Mouse (Mus musculus) embryonic stem cell, embryonic (primary cell): ENCODE data around the gene Rnase11.

Experiments
- CTCF ChIA-PET, 4 experiments: fragments of 300-600 bp in 2 of 4; fragments of 350-600 bp in 2 of 4; sonication (Branson Sonifier 250); formaldehyde crosslinking; loops; one replicate each; lab custom pipeline; 2022; ENCODE audit warnings: inconsistent platforms in 2 of 4; lab: Charles Lee
- POLR2A ChIA-PET, 4 experiments: fragments of 300-600 bp in 2 of 4; fragments of 350-600 bp in 2 of 4; sonication (Branson Sonifier 250); formaldehyde crosslinking; loops; one replicate each; lab custom pipeline; 2022; ENCODE audit warnings: antibody characterized with exemption in 4 of 4, inconsistent platforms in 1 of 4; lab: Charles Lee

The Rnase11 gene

DNA sequence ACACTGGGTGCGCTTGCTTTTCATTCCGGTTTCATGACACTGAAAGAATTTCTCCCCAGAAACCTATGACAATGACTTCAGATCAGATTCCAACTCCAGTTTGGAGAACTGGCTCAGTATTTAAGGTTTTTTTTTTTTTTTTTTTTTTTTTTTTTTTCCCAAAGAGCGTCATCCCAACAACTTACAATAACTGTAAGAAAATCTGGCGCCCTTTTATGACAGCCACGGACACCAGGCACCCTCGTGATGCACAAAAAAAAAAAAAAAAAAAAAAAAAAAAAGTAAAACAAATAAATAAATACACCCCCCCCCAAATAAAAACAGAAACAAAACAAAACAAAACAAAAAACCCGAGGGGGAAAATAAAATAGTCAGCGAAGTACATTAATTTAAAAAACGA, 37.8 kb upstream of the Rnase11 start:
- CTCF ChIA-PET = interaction anchor here in 1 of 4 experiments (1.7 kb wide), 1 partner anchor 10 kb away, joined by 4 read pairs; no protein-coding TSS in a partner anchor
- POLR2A ChIA-PET = interaction anchor here in 2 of 4 experiments (1.0 to 3.5 kb wide), 5 partner anchors 10 to 281 kb away, joined by 3 to 23 read pairs (median 14); partner anchors contain the start of genes Ccnb1ip1 (in 1 of the 2) and Parp2 (in 1 of the 2)

DNA sequence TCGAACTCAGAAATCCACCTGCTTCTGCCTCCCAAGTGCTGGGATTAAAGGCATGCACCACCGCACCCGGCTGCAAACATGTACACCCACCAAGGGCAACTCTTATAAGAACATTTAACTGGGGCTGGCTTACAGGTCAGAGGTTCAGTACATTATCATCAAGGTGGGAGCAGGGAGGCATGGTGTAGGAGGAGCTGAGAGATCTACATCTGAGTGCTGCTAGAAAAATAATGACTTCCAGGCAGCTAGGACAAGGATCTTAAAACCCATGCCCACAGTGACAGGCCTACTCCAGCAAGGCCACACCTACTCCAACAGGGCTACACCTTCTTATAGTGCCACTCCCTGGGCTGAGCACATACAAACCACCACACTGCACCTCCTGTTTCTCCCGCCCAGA, 35.9 kb upstream of the Rnase11 start:
- ChIA-PET CTCF (interaction anchor here in 1 of 4 experiments (0.6 kb wide), 1 partner anchor 12 kb away, joined by 3 read pairs; no protein-coding TSS in a partner anchor), POLR2A (interaction anchor here in 1 of 4 experiments (1.5 kb wide), 1 partner anchor 20 kb away, joined by 4 read pairs; no protein-coding TSS in a partner anchor)

DNA sequence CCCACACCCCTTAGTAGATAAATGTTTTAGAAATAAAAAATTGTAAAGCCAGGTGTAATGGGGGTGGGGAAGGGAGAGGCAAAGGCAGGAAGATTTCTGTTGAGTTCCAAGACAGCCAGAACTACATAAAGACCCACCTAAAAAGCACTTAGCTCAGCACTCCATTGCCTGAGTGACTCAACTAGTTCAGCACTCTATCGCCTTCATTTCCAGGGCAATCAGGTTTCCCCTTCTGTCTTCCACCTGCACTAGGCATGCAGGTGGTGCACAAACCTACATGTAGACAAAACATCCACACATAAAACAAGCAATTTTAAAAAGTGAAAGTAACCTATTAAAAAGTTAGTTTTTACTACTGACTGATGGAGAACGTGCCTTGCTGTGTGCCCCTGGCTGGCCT, 35.1 kb upstream of the Rnase11 start:
- ChIA-PET POLR2A (interaction anchor here in 1 of 4 experiments (1.5 kb wide), 1 partner anchor 19 kb away, joined by 4 read pairs; no protein-coding TSS in a partner anchor), CTCF (interaction anchor here in 1 of 4 experiments (0.5 kb wide), 1 partner anchor 188 kb away, joined by 3 read pairs; no protein-coding TSS in a partner anchor)

DNA sequence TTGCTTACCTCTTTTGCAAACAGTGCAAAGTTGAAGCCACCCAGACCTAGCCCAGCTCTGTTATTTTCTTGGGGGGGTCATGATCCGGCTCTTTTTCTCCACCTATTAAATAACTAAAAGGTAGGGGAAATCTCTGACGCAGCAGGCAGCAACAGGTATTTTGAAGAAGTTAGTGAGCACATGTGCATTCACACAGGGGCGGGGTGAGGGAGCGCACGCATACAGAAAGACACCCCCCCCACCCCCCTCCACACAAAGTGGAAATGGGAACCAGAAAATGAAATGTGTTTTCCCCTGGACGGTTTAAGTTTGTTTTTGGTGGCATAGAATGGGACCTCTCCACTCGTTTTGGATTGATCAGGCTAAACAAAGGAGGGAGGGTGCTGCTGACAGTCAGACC, 33.8 kb upstream of the Rnase11 start:
- POLR2A ChIA-PET = interaction anchor here in 3 of 4 experiments (0.5 to 1.4 kb wide), 8 partner anchors 8 to 1087 kb away, joined by 3 to 9 read pairs (median 3); partner anchors contain the start of genes Ccnb1ip1 (in 1 of the 3), Parp2 (in 1 of the 3) and Ttc5 (in 1 of the 3)
- CTCF ChIA-PET = interaction anchor here in 2 of 4 experiments (0.6 to 1.0 kb wide), 3 partner anchors 19 to 93 kb away, joined by 3 read pairs; no protein-coding TSS in a partner anchor

DNA sequence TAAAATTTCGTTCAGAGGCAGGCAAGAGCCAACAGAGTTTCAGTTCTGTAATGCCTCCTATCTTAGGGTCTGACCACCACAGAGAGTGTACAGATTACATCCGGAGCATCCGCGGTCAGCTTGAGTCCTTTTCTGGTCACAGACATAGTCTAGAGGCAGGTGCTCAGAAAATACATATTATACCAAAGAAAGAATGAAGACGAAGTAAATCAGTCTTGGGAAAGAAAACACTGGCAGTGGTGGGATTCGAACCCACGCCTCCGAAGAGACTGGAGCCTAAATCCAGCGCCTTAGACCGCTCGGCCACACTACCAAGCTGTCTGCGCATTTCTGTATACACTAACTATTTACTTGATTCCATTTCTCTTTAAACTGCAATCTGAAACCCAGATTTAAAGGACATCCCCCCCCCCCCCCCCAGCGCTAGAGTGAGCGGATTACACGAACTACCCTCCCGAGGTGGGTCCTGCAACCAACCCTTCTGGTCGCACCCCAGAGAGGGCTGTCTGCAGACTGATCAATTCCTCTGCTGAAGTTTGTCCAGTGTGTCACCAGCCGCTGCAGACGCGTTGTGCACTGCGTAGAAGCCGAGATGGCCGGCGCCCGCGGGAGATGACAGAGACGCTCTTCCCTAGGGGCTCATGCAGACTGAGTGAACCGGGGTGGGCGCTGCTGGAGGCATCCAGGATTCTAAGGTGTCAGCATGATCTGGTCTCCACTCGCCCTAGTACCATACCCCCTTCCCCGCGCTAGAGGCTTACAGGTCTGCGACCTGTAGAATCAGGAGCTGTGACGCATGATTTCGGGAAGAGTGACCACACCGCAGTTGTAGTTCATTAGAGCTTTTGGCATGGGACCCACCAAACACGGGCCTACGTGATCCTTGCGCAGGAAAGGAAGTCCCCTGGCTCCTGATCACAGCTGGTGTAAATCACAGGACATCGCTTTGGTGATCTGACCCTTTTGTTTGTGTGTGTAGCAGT, 32.9 kb upstream of the Rnase11 start:
- CTCF ChIA-PET = interaction anchor here in 3 of 4 experiments (0.6 to 1.0 kb wide), 4 partner anchors 18 to 94 kb away, joined by 3 read pairs; no protein-coding TSS in a partner anchor
- POLR2A ChIA-PET = interaction anchor here in 3 of 4 experiments (0.5 to 1.4 kb wide), 8 partner anchors 9 to 1086 kb away, joined by 3 to 9 read pairs (median 3); partner anchors contain the start of genes Ccnb1ip1 (in 1 of the 3), Parp2 (in 1 of the 3) and Ttc5 (in 1 of the 3)

DNA sequence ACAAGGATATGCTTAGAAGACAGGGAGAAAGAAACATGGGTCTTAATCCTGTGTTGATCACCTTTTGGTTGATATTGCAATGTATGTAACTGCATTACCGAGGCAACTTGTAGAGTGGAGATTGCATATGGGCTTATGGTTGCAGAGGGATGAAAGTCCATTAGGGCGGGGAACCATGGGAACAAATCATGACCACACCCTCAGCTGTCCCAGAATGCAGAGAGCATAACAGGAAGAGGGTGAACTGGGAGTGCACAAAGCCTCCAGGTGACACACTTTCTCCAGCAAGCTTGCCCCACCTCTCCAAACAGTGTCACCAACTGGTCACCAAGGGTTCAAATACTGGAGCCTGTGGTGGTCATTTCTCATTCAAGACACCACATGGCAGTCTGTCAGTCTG, 31.1 kb upstream of the Rnase11 start:
- CTCF ChIA-PET = no interaction called here
- POLR2A ChIA-PET = interaction anchor here in 1 of 4 experiments (1.1 to 1.3 kb wide), 2 partner anchors 13 to 273 kb away, joined by 4 read pairs; no protein-coding TSS in a partner anchor

DNA sequence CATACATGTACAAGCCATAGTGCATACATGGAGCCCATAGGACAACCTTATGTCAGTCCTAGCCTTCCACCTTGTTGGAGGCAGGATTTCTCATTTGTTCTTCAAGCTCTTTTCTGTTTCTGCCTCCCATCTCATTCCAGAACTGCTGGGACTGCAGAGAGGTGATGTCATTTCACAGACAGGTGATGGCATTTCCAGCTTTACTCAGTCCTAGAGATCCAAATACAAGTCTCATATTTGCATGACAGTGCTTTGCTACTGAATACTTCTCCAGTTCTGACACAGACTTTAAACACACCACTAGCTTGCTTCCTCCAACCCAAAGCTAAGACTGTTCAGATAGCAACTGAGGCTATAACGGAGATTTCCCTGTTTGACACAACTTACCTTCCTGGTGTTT, 29.2 kb upstream of the Rnase11 start:
- CTCF ChIA-PET = interaction anchor here in 1 of 4 experiments (0.7 kb wide), 1 partner anchor 54 kb away, joined by 3 read pairs; no protein-coding TSS in a partner anchor
- POLR2A ChIA-PET = interaction anchor here in 1 of 4 experiments (0.5 to 2.7 kb wide), 6 partner anchors 9 to 148 kb away, joined by 3 to 7 read pairs (median 4); partner anchors contain the start of genes Pip4p1 and Pnp

DNA sequence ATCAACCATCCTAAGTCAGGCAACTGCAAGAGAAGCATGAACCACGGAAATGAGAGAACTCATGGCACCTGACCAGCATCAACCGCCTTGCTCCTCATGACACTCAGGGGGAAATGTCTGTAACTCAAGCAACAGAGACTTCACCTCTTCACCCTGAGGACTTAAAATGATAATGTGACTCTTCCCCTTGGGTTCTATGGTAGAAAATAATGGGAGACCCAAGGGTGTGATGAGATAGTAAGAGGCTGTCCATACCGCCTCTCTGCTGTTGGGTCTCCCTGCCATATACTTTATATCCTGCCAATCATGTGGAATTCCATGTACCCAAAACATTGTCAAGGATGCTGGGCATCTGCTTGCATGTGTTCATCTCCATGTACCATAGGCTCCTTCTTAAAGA, 24.4 kb upstream of the Rnase11 start, which contains the start of gene Olfr750:
Gene Olfr750, minus strand, starts transcription at position 101 of the 400 bp plus-strand sequence.
- POLR2A ChIA-PET = no interaction called here
- CTCF ChIA-PET = no interaction called here

DNA sequence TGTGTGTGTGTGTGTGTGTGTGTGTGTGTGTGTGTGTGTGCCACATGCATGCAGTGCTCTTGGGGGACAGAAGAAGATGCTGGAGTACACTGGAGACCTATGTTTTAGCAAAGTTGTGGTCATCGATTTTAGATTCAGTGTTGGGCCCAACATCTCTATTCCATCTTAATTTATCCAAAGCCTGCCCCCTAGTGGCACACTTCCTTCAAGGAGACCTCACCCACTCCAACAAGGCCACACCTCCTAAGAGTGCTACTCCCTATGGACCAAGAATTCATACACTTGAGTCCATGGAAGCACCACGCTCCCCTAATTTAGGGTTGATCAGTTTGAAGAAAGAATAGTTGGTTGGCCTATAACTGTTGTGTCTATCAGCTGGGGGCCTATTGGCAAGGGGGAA, 19.7 kb upstream of the Rnase11 start:
- CTCF ChIA-PET = interaction anchor here in 3 of 4 experiments (0.6 to 0.7 kb wide), 7 partner anchors 8 to 683 kb away, joined by 3 to 9 read pairs (median 3); no protein-coding TSS in a partner anchor
- POLR2A ChIA-PET = interaction anchor here in 2 of 4 experiments (0.6 to 2.6 kb wide), 6 partner anchors 9 to 262 kb away, joined by 3 to 8 read pairs (median 4); partner anchors contain the start of genes Ccnb1ip1 (in 1 of the 2) and Parp2 (in 1 of the 2)

DNA sequence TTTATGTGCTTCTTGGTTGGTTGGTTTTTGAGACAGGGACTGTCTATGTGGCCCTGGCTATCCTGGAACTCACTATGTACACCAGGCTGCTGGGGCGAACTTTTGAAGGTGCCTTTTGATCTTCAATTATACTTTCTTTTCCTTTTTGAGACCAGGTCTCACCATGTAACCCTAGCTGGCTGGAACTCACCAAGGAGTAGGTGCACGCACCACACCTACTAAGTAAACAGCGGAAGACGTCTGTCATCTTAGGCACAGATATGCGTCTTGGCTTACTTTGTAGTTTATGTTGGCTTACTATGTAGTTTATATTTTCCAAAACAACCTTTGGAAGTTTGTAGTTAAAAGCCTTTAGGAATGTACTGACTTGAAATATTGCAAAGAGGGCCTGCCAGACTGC, 19.0 kb upstream of the Rnase11 start:
- POLR2A ChIA-PET = interaction anchor here in 2 of 4 experiments (0.6 to 2.6 kb wide), 5 partner anchors 20 to 131 kb away, joined by 3 to 8 read pairs (median 4); partner anchors contain the start of genes Ang (in 1 of the 2) and Rnase4 (in 1 of the 2)
- CTCF ChIA-PET = interaction anchor here in 3 of 4 experiments (0.6 to 1.1 kb wide), 9 partner anchors 9 to 682 kb away, joined by 3 to 9 read pairs (median 3); no protein-coding TSS in a partner anchor

DNA sequence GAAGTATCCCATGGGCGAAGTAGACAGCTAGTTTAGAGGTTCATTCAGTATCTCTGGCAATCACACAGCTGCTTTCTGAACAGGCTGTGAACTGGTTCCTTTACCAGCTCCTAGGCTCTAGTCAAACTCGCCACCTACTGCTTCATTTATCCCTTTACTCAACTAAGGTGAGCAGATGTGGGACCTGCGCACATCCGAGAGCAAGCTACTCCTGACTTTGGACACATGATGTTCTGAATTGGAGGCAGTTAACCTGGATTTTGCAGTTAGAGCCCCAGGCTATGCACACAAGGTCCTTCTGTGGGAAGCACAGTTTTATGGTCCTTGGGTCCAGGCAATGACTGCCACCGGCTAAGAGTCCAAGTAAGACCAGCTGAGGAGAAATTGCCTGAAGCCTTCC, 10.8 kb upstream of the Rnase11 start:
- POLR2A ChIA-PET = interaction anchor here in 2 of 4 experiments (0.5 to 2.7 kb wide), 5 partner anchors 22 to 261 kb away, joined by 3 to 10 read pairs (median 3); partner anchors contain the start of genes Pip4p1 (in 1 of the 2) and Pnp (in 1 of the 2)
- CTCF ChIA-PET = interaction anchor here in 1 of 4 experiments (0.9 to 1.8 kb wide), 2 partner anchors 33 to 156 kb away, joined by 3 to 4 read pairs; no protein-coding TSS in a partner anchor

DNA sequence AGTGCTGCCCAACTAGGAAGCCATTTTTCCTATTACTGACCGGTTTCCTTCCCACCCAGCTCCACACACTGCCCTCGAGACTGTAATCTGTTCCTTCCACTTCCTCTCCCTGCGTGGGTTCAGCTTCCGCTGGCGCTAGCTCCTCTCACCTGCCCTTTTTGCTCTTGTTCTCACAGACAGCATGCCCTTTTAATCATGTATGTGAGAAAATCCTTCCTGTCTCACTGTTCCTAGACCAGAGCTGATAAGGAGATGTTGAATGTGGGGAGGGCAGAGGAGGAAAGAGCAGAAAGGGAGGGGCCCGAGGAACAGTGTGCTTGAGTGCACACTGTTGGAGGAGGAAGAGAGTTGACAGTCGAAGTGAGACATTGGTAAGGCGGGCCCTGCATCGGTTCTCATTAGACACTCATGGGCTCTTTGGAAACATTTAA, 7.5 kb upstream of the Rnase11 start, which contains the start of gene Rnase12:
Gene Rnase12, minus strand, starts transcription at position 261 of the 431 bp plus-strand sequence.
- CTCF ChIA-PET = interaction anchor here in 2 of 4 experiments (0.6 to 1.0 kb wide), 4 partner anchors 24 to 257 kb away, joined by 3 to 8 read pairs (median 3); no protein-coding TSS in a partner anchor
- POLR2A ChIA-PET = interaction anchor here (0.5 to 1.2 kb wide), 8 partner anchors 8 to 258 kb away, joined by 3 to 5 read pairs (median 3); partner anchors contain the start of genes Pip4p1 (in 2 of the 4) and Pnp (in 2 of the 4)

DNA sequence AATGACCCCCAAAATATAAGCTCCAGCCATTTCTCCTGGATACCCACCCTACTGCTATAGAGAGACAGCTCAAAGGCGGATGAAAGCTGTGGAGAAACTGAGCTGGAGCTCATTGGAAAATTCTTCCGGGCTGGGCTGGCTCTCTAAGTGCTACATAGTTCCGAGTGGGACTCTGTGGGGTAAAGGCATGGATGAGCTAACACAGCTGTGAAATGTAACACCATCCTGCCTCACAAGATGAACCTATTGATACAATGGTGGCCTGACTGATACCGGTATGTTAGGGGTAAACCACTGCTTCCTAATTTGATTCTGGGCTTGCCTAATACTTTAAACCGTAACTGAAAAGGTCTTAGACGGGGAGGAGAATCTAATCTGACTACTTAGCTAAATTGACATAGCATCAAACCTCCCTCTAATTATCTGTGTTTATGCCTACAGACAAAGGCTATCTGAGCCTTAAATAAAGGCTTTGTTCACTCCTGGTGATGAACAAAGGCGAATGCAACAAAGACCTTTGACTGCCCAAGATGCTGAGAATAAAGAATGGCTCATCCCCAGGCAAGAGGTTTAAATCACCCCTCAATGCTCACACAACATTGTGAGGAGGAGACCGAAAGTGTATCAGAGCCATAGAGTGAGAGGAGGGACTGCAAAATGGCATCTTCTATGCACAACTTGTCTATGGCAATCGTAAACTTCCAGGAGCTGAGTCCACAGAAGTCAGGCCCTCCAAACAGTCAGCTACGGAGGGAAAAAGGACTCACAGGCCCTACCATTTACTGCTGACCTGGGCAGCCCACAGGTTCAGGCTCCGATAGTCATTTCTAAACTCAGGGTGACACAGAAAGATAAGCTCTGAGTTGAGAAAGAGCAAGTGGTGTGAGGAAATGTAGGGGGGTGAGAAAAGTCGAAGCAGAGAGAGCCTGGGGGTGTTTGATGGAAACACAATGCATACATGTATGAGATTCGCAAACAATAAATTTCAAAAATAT, 4.6 kb upstream of the Rnase11 start:
- POLR2A ChIA-PET = interaction anchor here in 3 of 4 experiments (0.7 to 1.7 kb wide), 6 partner anchors 9 to 993 kb away, joined by 3 to 10 read pairs (median 3); partner anchors contain the start of genes Pnp (in 2 of the 3) and Pip4p1 (in 1 of the 3)
- CTCF ChIA-PET = interaction anchor here in 2 of 4 experiments (1.0 to 1.1 kb wide), 3 partner anchors 9 to 28 kb away, joined by 3 to 5 read pairs (median 5); no protein-coding TSS in a partner anchor

DNA sequence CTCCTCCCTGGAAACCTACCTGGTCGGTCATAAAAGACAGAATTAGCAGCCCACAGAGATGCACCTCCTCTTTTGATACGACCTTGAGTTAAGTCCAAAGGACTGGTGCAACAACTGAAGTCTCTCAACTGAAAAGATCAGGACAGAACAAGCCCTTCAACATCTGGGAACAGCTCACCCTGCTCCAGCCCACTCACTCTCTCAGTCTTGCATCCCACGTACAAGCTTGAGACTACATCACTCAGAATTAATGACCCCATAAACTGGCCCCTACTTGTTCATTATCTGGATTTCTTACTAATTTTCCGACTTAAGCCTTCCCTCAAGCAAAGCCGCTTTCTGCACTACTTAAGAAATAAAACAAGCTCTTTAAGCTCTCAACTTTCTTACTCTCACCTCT, 3.2 kb upstream of the Rnase11 start:
- POLR2A ChIA-PET = interaction anchor here in 2 of 4 experiments (1.6 to 1.7 kb wide), 2 partner anchors 18 to 122 kb away, joined by 3 to 6 read pairs; partner anchors contain the start of genes Pip4p1 (in 1 of the 2) and Pnp (in 1 of the 2)
- CTCF ChIA-PET = interaction anchor here in 1 of 4 experiments (0.8 kb wide), 1 partner anchor 253 kb away, joined by 3 read pairs; no protein-coding TSS in a partner anchor

DNA sequence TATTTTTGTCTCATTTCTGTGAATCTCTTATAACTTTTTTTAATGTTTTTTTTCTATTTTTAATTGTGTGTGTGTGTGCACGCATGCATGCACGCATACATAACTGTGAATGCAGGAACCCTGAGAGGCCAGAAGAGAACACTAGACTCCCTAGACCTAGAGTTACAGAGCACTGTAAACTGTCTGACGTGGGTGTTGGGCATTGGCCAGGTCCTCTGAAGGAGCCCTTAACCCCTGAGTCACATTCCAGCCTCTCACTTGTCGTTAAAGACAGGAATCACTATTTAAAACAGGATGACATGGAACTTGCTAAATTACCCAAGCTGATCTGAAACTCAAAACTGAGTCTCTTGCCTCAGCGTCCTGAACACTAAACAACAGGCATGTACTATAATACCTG, 2.0 kb upstream of the Rnase11 start:
- POLR2A ChIA-PET = no interaction called here
- CTCF ChIA-PET = interaction anchor here in 1 of 4 experiments (0.5 kb wide), 1 partner anchor 17 kb away, joined by 3 read pairs; no protein-coding TSS in a partner anchor

DNA sequence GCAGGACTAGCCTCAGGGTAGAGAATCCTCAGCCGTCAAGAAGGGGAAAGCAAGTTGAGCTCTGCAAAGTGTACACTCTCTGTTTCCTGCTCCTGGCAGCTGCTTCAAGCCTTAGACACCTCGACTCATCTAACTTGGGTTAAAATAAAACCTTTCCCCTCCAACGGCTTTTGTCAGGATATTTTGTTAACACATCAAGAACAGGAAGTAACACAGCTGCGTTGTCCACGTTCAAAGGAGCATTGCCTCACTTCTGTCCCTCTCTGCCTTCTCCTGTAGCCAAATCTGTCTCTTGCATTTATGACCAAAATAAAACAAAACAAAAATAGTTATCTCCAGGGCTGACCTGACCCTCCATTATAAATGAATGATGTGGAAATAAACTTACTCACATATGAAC, 2.1 kb downstream of the Rnase11 start:
- POLR2A ChIA-PET = no interaction called here
- CTCF ChIA-PET = no interaction called here
